Mouse (Mus musculus) layer of hippocampus, adult 11-12 months (tissue): ENCODE data around the gene St3gal3.
A peak's percentile ranks its signal among the peaks of the same experiment; 100 is the strongest.

ENCODE experiments used
- DNase-seq: peaks from one replicate; pipeline ENCODE4 v3.0.0; 2022; ENCODE audit warnings: low spot score

Gene St3gal3

DNA sequence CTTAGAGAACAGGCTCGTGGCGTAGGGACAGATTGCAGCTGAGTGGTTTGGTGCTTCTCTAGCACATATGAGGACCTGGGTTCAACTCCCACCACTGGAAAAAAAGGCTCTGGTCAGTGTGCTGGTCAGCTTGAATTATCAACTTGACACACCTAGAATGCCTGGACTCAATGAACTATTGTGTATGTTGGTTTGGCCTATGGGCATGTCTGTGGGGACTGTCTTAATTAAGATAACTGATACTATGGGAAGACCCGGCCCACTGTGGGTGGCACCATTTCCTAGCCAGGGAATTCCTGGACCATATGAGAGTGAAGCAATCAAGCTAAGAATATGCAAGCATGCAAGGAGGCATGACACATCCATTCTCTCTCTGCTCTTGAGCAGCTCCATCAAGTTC is 150.5 kb downstream of the St3gal3 start:
- no peak for DNase-seq

DNA sequence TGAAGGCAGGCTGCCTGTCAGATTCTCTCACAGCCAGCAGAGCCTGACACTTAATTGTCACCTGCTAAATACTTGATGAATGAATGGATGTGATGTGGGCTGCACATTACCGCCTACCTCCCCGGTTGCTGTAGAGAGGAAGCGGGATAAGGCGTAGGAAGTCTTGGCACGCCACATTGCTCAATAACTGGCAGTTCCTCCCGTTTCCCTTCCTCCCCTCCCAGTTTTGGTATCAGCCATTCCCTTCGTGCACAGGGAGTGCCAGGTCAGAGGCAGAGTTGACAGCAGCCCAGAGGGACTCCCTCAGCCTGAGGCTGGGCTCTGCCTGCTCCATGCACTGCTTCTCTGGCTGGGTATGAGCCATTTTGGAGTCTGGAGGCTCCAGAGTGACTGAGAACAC is 152.0 kb downstream of the St3gal3 start:
- peak; percentile 77 for DNase-seq

GRCm38 (mm10) chr4:117981518-117981917 is 153.2 kb downstream of the St3gal3 start:
- DNase-seq, result no peak

- no peak for DNase-seq
These were observed 154.6 kb downstream of the St3gal3 start for GRCm38 (mm10) chr4:117980161-117980560.

GRCm38 (mm10) chr4:117979181-117979580 is 155.5 kb downstream of the St3gal3 start:
- DNase-seq, result no peak

GRCm38 (mm10) chr4:117978282-117978681 is 156.4 kb downstream of the St3gal3 start:
- no peak for DNase-seq

GRCm38 (mm10) chr4:117977841-117978240 is 156.9 kb downstream of the St3gal3 start:
- no peak for DNase-seq

GRCm38 (mm10) chr4:117977371-117977770 is 157.3 kb downstream of the St3gal3 start:
- DNase-seq, result no peak

- DNase-seq, result no peak
These were observed 158.9 kb downstream of the St3gal3 start for GRCm38 (mm10) chr4:117975820-117976219.

DNA sequence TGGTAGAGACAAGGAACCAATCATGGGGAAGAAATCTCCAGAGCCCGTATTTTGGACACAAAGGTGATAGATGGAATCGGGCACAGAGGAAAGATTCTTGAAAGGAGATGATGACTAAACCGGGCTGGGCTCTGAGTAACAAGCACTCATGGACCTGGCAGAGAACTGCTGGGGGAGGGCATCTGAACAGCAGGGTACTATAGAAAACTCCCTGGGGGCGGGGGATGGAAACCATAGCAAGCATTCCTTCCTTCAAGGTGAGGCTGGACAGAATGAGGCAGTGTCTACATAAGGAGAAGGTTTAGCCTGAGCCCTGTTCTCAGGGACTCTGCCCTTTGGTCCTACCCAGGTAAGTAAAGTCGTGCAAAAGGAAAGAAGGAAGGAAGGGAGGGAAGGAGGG is 160.0 kb downstream of the St3gal3 start:
- DNase-seq, result no peak

DNA sequence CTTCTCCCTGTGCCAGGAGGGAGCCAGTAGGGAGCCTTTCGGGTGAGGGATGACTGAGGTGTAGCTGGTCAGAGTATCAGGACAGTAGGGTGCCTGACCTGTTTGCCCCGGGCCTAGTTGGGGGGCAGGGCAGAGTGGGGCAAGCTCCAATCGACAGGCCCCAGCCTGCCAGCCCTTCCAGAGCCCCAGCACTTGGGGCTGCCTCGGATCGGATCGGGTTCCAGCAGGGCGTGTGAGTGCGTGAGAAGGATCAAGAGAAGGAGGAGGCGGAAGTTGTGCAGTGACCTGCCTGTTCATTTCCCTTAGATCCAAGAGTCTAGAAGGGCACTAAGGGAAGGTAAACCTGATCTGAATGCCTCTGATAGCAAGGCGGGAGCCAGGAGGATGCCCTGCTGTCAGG is 161.7 kb downstream of the St3gal3 start:
- DNase-seq, result no peak

DNA sequence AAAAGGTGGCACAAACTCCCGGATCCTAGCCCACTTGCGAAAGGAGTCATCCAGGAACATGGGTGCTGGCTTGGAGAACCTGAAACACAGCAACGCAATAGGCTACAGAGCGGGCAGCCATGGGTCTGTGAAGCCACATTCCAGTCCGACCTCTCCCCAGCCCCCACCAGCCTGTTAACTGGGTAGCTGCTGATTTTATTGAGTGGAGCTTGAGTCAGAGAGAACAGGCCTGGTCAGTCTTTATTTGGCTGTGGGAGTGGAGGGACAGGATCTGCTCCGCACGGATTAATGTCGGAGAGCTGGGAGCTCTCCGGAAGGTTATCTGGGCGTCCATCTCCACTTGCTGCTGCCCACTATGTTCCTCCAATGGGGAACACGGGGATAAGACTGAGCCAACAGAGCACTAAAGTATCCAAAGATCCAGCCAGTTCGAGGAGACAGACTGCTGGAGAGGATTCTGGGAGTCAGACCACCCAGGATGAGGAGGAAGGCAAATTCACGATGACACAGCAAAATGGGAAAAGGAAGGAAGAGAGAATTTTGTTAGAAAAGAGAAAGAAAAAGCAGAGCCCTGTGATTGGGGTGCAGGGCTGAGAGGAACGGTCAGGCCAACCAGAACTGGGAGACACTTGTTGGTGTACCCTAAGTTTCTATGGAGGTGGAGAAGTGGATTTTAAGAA is 170.2 kb downstream of the St3gal3 start:
- DNase-seq, result no peak

DNA sequence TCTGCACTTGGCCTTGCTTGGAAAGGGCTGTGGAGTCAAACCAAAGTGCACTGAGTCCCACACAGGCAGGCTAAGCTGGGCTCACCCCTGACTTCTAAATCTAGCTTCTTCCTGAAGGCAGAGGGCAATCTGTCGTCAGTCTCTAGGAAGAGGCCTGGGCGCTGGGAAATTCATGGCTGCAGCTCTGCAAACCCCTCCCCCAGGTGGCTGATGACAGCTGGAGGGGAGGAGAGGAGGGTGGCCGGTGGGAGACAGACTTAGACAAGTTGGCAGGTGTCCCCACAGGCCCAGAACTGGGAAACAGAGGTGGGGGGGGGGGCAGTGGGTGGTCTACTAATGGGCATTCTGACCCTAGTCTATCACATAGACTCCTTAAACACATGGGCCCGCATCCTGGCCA is 177.2 kb downstream of the St3gal3 start:
- DNase-seq, result no peak

DNA sequence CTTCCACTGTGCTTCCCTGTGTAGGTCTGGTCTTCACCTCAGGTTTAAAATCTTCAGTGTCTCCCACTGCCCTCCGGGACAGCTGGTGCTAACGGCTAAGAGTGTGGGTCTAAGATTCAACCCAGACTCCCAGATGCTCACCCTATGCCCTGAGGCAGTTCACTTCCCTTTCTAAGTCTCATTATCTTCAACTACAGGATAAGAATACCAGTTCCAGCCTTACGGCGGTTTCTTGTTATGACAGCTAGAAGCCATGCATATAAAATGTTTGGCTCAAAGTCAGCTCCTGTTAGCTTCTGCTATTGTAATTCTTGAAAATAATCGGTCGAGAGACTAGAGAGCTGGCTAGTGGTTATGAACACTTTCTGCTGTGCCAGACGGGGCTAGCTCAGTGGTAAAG is 187.2 kb downstream of the St3gal3 start:
- DNase-seq, result no peak

GRCm38 (mm10) chr4:117946639-117947305 is 187.9 kb downstream of the St3gal3 start:
- no peak for DNase-seq

DNA sequence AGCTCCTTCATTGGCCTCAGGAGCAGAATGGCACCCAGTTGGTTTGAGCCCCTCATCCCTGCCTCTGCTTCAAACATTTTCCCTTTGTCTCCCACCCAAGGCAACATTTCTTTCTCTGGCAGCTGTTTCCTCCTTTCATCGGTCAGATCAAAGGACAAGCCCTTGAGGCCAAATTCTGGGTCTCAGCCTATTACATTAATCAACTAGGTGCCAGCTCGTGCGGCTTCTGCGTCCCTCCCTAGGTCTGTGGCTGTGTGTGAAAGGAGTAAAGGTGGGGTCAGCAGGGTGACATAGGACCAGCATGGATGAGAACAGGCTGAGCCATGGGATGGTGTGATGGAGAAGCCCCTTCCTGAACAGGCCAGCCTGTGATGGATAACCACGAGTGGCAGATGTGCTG is 191.4 kb downstream of the St3gal3 start:
- no peak for DNase-seq

DNA sequence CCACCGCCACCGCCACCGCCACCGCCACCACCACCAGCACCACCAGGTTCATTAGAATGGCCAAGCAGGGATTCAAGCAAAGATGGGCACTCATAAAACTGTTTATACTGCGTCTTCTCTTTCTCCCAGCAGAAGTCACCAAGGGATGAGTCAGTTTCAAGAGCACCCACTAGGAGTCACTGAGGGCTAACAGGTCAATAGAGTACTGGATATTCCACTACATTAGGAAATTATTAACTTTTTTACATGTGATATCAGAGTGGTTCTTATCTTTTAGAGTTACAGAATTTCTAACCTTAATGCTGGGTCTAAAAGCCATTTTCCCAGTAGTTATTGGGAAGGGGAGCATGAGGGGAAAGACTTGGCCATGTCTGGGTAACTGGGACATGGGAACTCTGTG is 197.8 kb downstream of the St3gal3 start:
- DNase-seq, result no peak

- no peak for DNase-seq
These were observed 200.6 kb downstream of the St3gal3 start for GRCm38 (mm10) chr4:117934081-117934480.

DNA sequence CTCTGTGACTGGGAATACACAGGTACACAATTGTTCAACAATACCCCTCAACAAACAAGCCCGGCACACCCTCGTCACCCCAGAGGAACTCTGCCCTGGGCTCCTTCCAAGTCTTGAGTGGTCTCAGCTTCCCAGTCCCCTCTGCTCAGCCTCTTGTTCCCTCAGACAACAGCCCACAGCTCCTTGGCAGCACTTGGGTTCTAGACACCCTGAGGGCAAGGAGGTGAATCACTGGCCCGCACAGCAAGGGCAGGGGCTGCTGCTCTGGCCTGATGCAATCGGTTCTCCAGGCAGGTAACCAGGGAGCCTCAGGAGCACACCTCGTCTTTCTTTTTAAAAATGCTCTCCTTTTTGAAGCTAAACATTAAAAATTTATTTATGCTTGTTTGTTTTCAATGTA is 201.5 kb downstream of the St3gal3 start:
- no peak for DNase-seq

GRCm38 (mm10) chr4:117929391-117929881 is 205.3 kb downstream of the St3gal3 start, which contains the start of gene Artn:
Gene Artn (minus strand): TSS chr4:117929763.
- DNase-seq, result no peak

- peak; percentile 62 for DNase-seq
These were observed 205.9 kb downstream of the St3gal3 start for GRCm38 (mm10) chr4:117928699-117929241.

GRCm38 (mm10) chr4:117928234-117928633 is 206.5 kb downstream of the St3gal3 start:
- no peak for DNase-seq
